ENCODE assay signal across 17 mouse cellular contexts in the genomic region with DNA sequence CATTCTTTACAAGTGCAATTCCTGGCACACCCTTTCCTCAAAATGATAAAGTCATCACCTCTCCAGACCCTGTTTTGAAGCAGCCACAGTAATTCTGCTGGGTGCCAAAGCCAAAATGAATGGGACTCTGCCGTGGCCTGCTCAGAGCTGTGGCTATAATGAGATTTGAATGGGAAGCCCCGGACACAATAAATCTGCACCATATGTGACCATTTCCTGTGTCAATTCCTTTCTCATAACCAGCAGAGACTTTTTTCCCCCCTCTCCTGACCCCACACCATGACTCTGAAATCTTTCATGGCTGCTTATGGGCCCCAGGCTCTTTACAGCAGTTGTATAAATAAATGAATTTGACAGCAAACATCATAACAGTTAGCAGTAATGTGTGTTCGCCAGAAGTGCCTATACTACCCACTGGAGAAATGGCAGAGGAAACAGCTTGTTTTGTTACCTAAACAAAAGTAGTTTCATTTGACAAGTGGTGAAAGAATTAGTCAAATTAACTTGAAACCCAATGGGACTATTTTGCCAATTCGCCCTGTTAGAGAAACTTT.
DNase-seq lines count a peak whose midpoint lies in the region; ATAC-seq lines count a peak whose summit lies in the region.
"Had no signal": no experiment of that assay in that cellular context is flagged by ENCODE, and none has a peak within 500 bp of the region (broad histone marks: within the 10 kb centered on the region; RNA-seq: fewer than 3 reads in every experiment).

No protein-coding gene starts in this region.

- H3K36me3 ChIP-seq in midbrain, embryonic 10.5 days: no peaks in the 10 kb centered on the region
- no peaks in the 10 kb centered on the region for H3K36me3 ChIP-seq in midbrain, embryonic 16.5 days (ENCODE audit: control insufficient read depth, insufficient read depth, low read length)
- H3K36me3 ChIP-seq in hindbrain, embryonic 12.5 days: no peaks in the 10 kb centered on the region
- H3K36me3 ChIP-seq in midbrain, embryonic 13.5 days: no peaks in the 10 kb centered on the region
- no peaks in the 10 kb centered on the region for H3K36me3 ChIP-seq in liver, embryonic 12.5 days
- H3K36me3 ChIP-seq: embryonic facial prominence, embryonic 15.5 days; G1E had no signal

- no peaks in the 10 kb centered on the region for H3K9me3 ChIP-seq in midbrain, embryonic 10.5 days (replicated peaks)
- no peaks in the 10 kb centered on the region for H3K9me3 ChIP-seq in midbrain, embryonic 16.5 days (replicated peaks; ENCODE audit: control insufficient read depth, low read length, poor library complexity, severe bottlenecking)
- H3K9me3 ChIP-seq in hindbrain, embryonic 12.5 days (replicated peaks): no peaks in the 10 kb centered on the region
- no peaks in the 10 kb centered on the region for H3K9me3 ChIP-seq in midbrain, embryonic 13.5 days
- H3K9me3 ChIP-seq in liver, embryonic 12.5 days (replicated peaks): no peaks in the 10 kb centered on the region
- H3K9me3 ChIP-seq: embryonic facial prominence, embryonic 15.5 days had no signal

- no peak overlapping the region for H3K27ac ChIP-seq in midbrain, embryonic 10.5 days (replicated peaks)
- H3K27ac ChIP-seq in midbrain, embryonic 16.5 days (ENCODE audit: low read length): no peak overlapping the region
- H3K27ac ChIP-seq in hindbrain, embryonic 12.5 days: no peak overlapping the region; the same call in 1 of the 2 replicates
- no peak overlapping the region for H3K27ac ChIP-seq in midbrain, embryonic 13.5 days
- no peak overlapping the region for H3K27ac ChIP-seq in liver, embryonic 12.5 days
- H3K27ac ChIP-seq: embryonic facial prominence, embryonic 15.5 days; left cerebral cortex, adult 2 months had no signal

- peaks cover 56% of the 10 kb centered on the region for H3K27me3 ChIP-seq in midbrain, embryonic 10.5 days (ENCODE audit: low read depth, poor library complexity, severe bottlenecking)
- H3K27me3 ChIP-seq in midbrain, embryonic 16.5 days (ENCODE audit: control insufficient read depth, insufficient read depth, low read depth, low read length): no peaks in the 10 kb centered on the region; the same call in 1 of the 2 replicates
- H3K27me3 ChIP-seq in hindbrain, embryonic 12.5 days: 0 out of 2 replicates have a peak, but pooled peaks cover 4% of the 10 kb centered on the region
- peaks cover 40% of the 10 kb centered on the region for H3K27me3 ChIP-seq in midbrain, embryonic 13.5 days
- H3K27me3 ChIP-seq in liver, embryonic 12.5 days (replicated peaks): no peaks in the 10 kb centered on the region
- H3K27me3 ChIP-seq: embryonic facial prominence, embryonic 15.5 days had no signal

- no peak overlapping the region for H3K4me2 ChIP-seq in midbrain, embryonic 16.5 days (ENCODE audit: low read length)
- no peak overlapping the region for H3K4me2 ChIP-seq in hindbrain, embryonic 12.5 days (replicated peaks)
- H3K4me2 ChIP-seq in midbrain, embryonic 13.5 days (replicated peaks): no peak overlapping the region
- no peak overlapping the region for H3K4me2 ChIP-seq in liver, embryonic 12.5 days
- H3K4me2 ChIP-seq: embryonic facial prominence, embryonic 15.5 days; liver, embryonic 11.5 days had no signal

- ATAC-seq in midbrain, embryonic 16.5 days: no peak
- ATAC-seq in hindbrain, embryonic 12.5 days (ENCODE audit: low FRiP score): peak; percentile 63; the same call in 1 of the 2 replicates
- peak; percentile 40; the same call in 1 of the 2 replicates for ATAC-seq in midbrain, embryonic 13.5 days
- no peak for ATAC-seq in liver, embryonic 12.5 days

- peaks cover 16% of the 10 kb centered on the region for H3K4me1 ChIP-seq in midbrain, embryonic 10.5 days
- no peaks in the 10 kb centered on the region for H3K4me1 ChIP-seq in midbrain, embryonic 16.5 days (ENCODE audit: control insufficient read depth, insufficient read depth, low read length)
- H3K4me1 ChIP-seq in hindbrain, embryonic 12.5 days: peaks cover 7% of the 10 kb centered on the region; the same call in 1 of the 2 replicates
- H3K4me1 ChIP-seq in midbrain, embryonic 13.5 days (replicated peaks): peaks cover 10% of the 10 kb centered on the region; the same call in 1 of the 2 replicates
- no peaks in the 10 kb centered on the region for H3K4me1 ChIP-seq in liver, embryonic 12.5 days

- no peak overlapping the region for H3K9ac ChIP-seq in midbrain, embryonic 16.5 days (ENCODE audit: low read depth, low read length)
- H3K9ac ChIP-seq in hindbrain, embryonic 12.5 days: no peak overlapping the region
- H3K9ac ChIP-seq in midbrain, embryonic 13.5 days (replicated peaks): no peak overlapping the region
- no peak overlapping the region for H3K9ac ChIP-seq in liver, embryonic 12.5 days
- H3K9ac ChIP-seq: embryonic facial prominence, embryonic 15.5 days had no signal

- peak; percentile 22 for DNase-seq in midbrain, embryonic 10.5 days (ENCODE audit: low spot score)
- DNase-seq in adrenal gland, adult (ENCODE audit: inconsistent age in 2 of 2, low spot score in 1 of 2): no peak
- no peak for DNase-seq in right cerebral cortex, postnatal 14 days
- no peak for DNase-seq in heart, postnatal 4 days
- DNase-seq: cerebellum, adult 2 months; kidney, adult 11 months; kidney, postnatal 4 days; lung, postnatal 4 days; right cerebral cortex, postnatal 4 days had no signal

- 51% methylated on average over 4 of the region's 4 CpGs for WGBS in midbrain, embryonic 10.5 days
- 33% methylated on average over 4 of the region's 4 CpGs for WGBS in midbrain, embryonic 16.5 days
- WGBS in hindbrain, embryonic 12.5 days: 37% methylated on average over 4 of the region's 4 CpGs
- WGBS in midbrain, embryonic 13.5 days: 48% methylated on average over 4 of the region's 4 CpGs
- WGBS in liver, embryonic 12.5 days (ENCODE audit: insufficient replicate concordance): 49% methylated on average over 4 of the region's 4 CpGs

- H3K4me3 ChIP-seq in midbrain, embryonic 10.5 days: no peak overlapping the region
- no peak overlapping the region for H3K4me3 ChIP-seq in midbrain, embryonic 16.5 days (ENCODE audit: low read depth, low read length)
- H3K4me3 ChIP-seq in hindbrain, embryonic 12.5 days: no peak overlapping the region
- H3K4me3 ChIP-seq in midbrain, embryonic 13.5 days (replicated peaks): no peak overlapping the region
- no peak overlapping the region for H3K4me3 ChIP-seq in liver, embryonic 12.5 days
- H3K4me3 ChIP-seq: embryonic facial prominence, embryonic 15.5 days; left cerebral cortex, adult 2 months had no signal

Comparison
In these comparisons a context has a peak if more than half of its experiments do, and no peak if none do; other contexts are left out.
1. ATAC-seq: peak in hindbrain, embryonic 12.5 days (single experiment) and midbrain, embryonic 13.5 days (single experiment); none in midbrain, embryonic 16.5 days (single experiment) and liver, embryonic 12.5 days (single experiment).